Mouse (Mus musculus) liver, adult 2 months (tissue): ENCODE data around the gene Car11.

Experiments
- CTCF ChIP-seq: fragments of 200-500 bp; IDR thresholded peaks from 2 replicates; pipeline ENCODE4 v1.5.1; 2011; ENCODE audit warnings: low read depth, low read length, control low read depth
- POLR2A ChIP-seq: fragments of 200-500 bp; IDR thresholded peaks from 2 replicates; pipeline ENCODE4 v1.6.1; 2011; ENCODE audit warnings: low read length, control low read depth; ENCODE audit not compliant: insufficient read depth; ENCODE audit errors: extremely low read depth

DNA sequence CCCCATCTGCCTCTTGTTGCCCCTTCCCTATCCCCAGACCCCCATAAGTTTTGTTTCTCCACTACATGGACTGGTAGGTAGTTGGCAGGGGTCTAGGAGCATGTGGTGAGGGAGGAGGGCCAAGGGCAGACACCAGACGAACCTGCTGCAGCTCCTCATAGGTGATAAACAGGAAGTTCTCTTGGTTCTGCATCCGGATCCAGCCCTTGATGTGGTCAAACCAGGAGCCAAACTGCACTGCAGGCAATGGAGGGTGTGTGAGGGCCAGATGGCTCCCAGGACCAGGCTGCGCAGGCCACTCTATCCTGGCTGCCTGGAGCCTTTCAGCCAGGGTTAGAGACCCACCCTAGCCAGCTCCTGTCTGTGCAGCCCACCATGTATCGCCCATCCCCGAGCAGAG is 33.8 kb downstream of the Car11 start:
- no peak for TF ChIP-seq CTCF
- no peak for TF ChIP-seq POLR2A
